Mouse (Mus musculus): ENCODE data around the gene Tmem132b. TPM values are rescaled to one million over a fixed set of nuclear protein-coding genes. Genes with fewer than 3 reads are reported as not detected.

Gene Tmem132b
- total RNA-seq (2023): 1.5 and 2.1 TPM in 2 replicates

GRCm38 (mm10) chr5:125531634-125532033, at the start of gene Tmem132b:
Gene Tmem132b (plus strand): TSS chr5:125531774.

Other genes with a start within 250 kb of the Tmem132b start
- gene Scarb1, start 190.7 kb upstream of the Tmem132b start, total RNA-seq (2023): 41.5 and 48.2 TPM in 2 replicates
- 0.38 and 0.98 TPM in 2 replicates for gene Gm10382, start 142.5 kb upstream of the Tmem132b start, total RNA-seq (2023)
- 2,614 and 3,139 TPM in 2 replicates for gene Ubc, start 141.6 kb upstream of the Tmem132b start, total RNA-seq (2023)
- gene Dhx37, start 97.7 kb upstream of the Tmem132b start, total RNA-seq (2023): 6.7 and 8.6 TPM in 2 replicates
- 15.9 and 20.0 TPM in 2 replicates for gene Bri3bp, start 90.2 kb upstream of the Tmem132b start, total RNA-seq (2023)
- gene Aacs, start 56.0 kb upstream of the Tmem132b start, total RNA-seq (2023): 49.6 and 61.4 TPM in 2 replicates

Data from neutrophil, adult 65 days (primary cell).